Mouse (Mus musculus) kidney, embryonic 15.5 days (tissue): Measurements from ENCODE around the gene Mpnd. TPM values are rescaled to one million over a fixed set of nuclear protein-coding genes. Genes with fewer than 3 reads are reported as not detected.
A peak's percentile ranks its signal among the peaks of the same experiment; 100 is the strongest.

Source experiments
- ATAC-seq: fragments of 200-750 bp; cut with Nextera tagmentation; replicated peaks from 2 replicates; pipeline ENCODE4 v1.8.0; 2017; ENCODE audit warnings: moderate TSS enrichment; ENCODE audit not compliant: low FRiP score
- H3K27ac ChIP-seq: fragments of 300-500 bp; sonication (generic); 2 replicates; pipeline ENCODE4 v1.5.1; 2015; ENCODE audit warnings: mild to moderate bottlenecking, inconsistent platforms
- H3K27me3 ChIP-seq: fragments of 300-500 bp; sonication (generic); 2 replicates; pipeline ENCODE4 v1.6.1; 2015; ENCODE audit warnings: inconsistent platforms
- H3K36me3 ChIP-seq: fragments of 300-500 bp; sonication (generic); 2 replicates; pipeline ENCODE4 v1.6.1; 2015; ENCODE audit warnings: inconsistent platforms
- H3K4me1 ChIP-seq: fragments of 300-500 bp; sonication (generic); 2 replicates; pipeline ENCODE4 v1.6.1; 2015; ENCODE audit warnings: inconsistent platforms
- H3K4me2 ChIP-seq: fragments of 300-500 bp; sonication (generic); 2 replicates; pipeline ENCODE4 v1.6.1; 2015; ENCODE audit warnings: moderate library complexity, mild to moderate bottlenecking, inconsistent platforms
- H3K4me3 ChIP-seq: fragments of 300-500 bp; sonication (generic); replicated peaks from 2 replicates; pipeline ENCODE4 v1.5.1; 2015; ENCODE audit warnings: mild to moderate bottlenecking, inconsistent platforms
- H3K9ac ChIP-seq: fragments of 300-500 bp; sonication (generic); 2 replicates; pipeline ENCODE4 v1.6.1; 2015; ENCODE audit warnings: mild to moderate bottlenecking, inconsistent platforms
- H3K9me3 ChIP-seq: fragments of 300-500 bp; sonication (generic); replicated peaks from 2 replicates; pipeline ENCODE4 v1.6.1; 2016; ENCODE audit warnings: inconsistent platforms
- WGBS: fragments of 180-500 bp; shearing (Covaris S2); methylation state at CpG from one replicate; pipeline ENCODE4 v1.1.7; 2015; ENCODE audit warnings: mixed read lengths; 5-methylcytosine and 5-hydroxymethylcytosine counted together
- polyA plus RNA-seq: library from polyadenylated mRNA; unstranded; fragments of >200 nt; fragmentation: Nextera tagmentation; extraction: Ambion mirVana; gene quantifications from 2 replicates; pipeline ENCODE4 v1.2.1, GENCODE M21; 2015

Gene Mpnd
- polyA plus RNA-seq, 1 experiment from 2014 or later = 103 TPM

DNA sequence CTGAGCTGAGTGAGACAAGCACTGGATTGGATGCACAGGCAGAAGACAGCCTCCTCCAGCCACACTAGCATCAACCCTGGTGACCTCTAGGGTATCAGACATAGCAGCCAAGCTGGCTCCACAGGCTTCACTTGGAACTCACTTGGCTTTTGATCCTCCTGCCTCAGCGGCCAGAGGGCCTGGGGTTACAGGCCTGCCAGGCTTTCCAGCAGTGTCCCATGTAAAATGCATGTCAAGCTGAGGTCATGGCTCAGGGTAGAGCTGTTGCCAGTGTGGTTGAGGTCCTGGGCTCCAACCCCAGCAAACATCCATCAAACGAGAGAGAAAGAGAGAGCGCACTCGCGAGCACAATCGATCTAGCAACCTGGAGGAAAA lies 29.2 kb downstream of the Mpnd start:
- Histone ChIP-seq H3K36me3 (peaks cover 29% of the 10 kb centered on the region), H3K27ac (0 out of 2 replicates have a peak overlapping the region, but pooled peaks have one; percentile 19), H3K27me3 (no peaks in the 10 kb centered on the region), H3K9me3 (no peaks in the 10 kb centered on the region), H3K4me3 (peak overlapping the region; percentile 82), H3K4me1 (peaks cover 62% of the 10 kb centered on the region), H3K9ac (peak overlapping the region; percentile 95; the same call in 1 of the 2 replicates), H3K4me2 (peak overlapping the region; percentile 65)
- no peak for ATAC-seq
- 80% methylated on average over 6 of the region's 6 CpGs for WGBS

DNA sequence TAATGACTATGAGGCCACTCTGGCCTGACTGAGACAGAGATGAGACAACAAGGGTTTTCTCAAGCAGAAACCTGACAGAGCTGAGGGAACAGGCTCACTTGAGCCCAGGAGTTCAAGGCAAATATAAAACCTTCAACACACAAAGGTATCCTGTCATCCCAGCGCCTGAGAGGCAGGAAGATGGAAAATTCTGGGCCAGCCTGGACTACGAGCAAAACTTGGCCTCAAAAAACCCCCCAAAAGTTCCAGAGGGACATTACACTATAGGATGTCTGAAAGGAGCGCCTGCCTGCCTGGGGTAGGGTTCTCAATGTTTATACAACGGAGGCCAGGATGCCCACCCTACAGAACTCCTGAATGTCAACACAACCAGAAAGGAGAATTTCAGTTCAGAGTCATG lies 29.7 kb downstream of the Mpnd start:
- H3K9me3 ChIP-seq = no peaks in the 10 kb centered on the region
- peak overlapping the region; percentile 95; the same call in 1 of the 2 replicates for H3K9ac ChIP-seq
- ATAC-seq = no peak
- no peak overlapping the region for H3K27ac ChIP-seq
- H3K36me3 ChIP-seq = peaks cover 26% of the 10 kb centered on the region
- peak overlapping the region; percentile 82 for H3K4me3 ChIP-seq
- WGBS = 64% methylated on average over 4 of the region's 4 CpGs
- H3K4me2 ChIP-seq = peak overlapping the region; percentile 65
- H3K27me3 ChIP-seq = no peaks in the 10 kb centered on the region
- peaks cover 61% of the 10 kb centered on the region for H3K4me1 ChIP-seq

DNA sequence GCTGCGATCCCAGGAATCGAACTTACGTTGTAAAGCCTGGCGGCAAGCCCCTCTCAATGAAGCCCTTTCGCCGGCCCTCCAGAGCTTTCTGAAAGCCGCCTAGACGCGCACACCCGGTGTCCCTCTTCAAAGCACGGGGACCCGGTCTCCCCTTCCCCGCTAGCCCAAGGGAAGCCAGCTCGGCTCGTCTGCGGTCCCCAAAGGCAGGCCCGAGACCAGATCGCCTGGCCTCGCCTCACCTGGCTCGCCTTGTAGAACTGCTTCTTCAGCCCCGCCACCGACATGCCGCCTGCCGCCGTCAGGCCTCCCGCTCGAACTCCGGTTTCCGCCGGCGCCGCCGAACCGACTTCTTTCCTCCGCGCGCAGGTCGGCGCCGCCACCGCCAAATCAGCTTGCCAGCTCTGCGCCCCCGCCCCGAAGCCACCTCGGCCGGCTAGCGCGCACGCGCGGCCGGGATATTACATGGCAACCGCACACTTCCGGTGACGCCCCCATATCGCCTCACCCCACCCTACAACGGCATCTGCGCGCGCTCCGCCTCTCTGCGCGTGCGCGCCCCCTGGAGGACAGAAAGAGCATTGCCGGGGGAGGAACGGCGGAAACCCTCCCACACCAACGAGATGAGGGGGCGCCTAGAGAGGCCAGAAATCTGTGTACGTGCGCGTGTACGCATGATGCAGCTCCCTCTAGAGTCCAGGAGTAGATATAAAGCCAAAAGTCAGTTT lies 30.8 kb downstream of the Mpnd start, which contains the start of gene Sh3gl1:
TSS of gene Sh3gl1 (minus strand) at position 460 of the 725 bp plus-strand sequence.
- peak; percentile 92 for ATAC-seq
- H3K4me2 ChIP-seq = peak within 1 kb of the TSS; percentile 65
- H3K4me1 ChIP-seq = peaks cover 57% of the 10 kb centered on the region
- H3K9ac ChIP-seq = peak within 1 kb of the TSS; percentile 95
- WGBS = under 1% methylated on average over 74 of the region's 74 CpGs
- peaks cover 19% of the 10 kb centered on the region for H3K36me3 ChIP-seq
- H3K27me3 ChIP-seq = no peaks in the 10 kb centered on the region
- peak within 1 kb of the TSS; percentile 82 for H3K4me3 ChIP-seq
- H3K9me3 ChIP-seq = no peaks in the 10 kb centered on the region
- peak within 1 kb of the TSS; percentile 92 for H3K27ac ChIP-seq

DNA sequence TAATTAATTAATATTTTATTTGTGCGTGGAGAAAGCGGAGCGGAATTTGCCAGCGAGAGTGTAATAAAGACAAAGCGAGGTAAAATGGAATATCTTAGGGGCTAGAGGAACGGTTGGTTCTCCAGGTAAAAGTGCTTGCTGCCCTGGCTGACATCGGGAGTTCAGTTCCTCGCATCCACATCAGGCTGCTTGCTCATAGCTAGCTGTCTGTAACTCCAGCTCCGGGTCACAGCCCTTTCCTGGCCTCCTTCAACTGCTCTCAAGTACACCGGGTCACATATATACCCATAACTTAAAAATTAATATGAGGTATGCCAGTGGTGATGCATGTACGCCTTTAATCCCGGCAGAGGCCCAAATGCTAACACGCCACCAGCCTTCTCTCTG lies 31.4 kb downstream of the Mpnd start:
- peak; percentile 5; the same call in 1 of the 2 replicates for ATAC-seq
- H3K4me2 ChIP-seq = peak overlapping the region; percentile 65
- peak overlapping the region; percentile 37; the same call in 1 of the 2 replicates for H3K27ac ChIP-seq
- 34% methylated on average over 13 of the region's 13 CpGs for WGBS
- no peaks in the 10 kb centered on the region for H3K9me3 ChIP-seq
- no peaks in the 10 kb centered on the region for H3K27me3 ChIP-seq
- peak overlapping the region; percentile 82 for H3K4me3 ChIP-seq
- peak overlapping the region; percentile 36; the same call in 1 of the 2 replicates for H3K9ac ChIP-seq
- peaks cover 57% of the 10 kb centered on the region for H3K4me1 ChIP-seq
- peaks cover 19% of the 10 kb centered on the region for H3K36me3 ChIP-seq

DNA sequence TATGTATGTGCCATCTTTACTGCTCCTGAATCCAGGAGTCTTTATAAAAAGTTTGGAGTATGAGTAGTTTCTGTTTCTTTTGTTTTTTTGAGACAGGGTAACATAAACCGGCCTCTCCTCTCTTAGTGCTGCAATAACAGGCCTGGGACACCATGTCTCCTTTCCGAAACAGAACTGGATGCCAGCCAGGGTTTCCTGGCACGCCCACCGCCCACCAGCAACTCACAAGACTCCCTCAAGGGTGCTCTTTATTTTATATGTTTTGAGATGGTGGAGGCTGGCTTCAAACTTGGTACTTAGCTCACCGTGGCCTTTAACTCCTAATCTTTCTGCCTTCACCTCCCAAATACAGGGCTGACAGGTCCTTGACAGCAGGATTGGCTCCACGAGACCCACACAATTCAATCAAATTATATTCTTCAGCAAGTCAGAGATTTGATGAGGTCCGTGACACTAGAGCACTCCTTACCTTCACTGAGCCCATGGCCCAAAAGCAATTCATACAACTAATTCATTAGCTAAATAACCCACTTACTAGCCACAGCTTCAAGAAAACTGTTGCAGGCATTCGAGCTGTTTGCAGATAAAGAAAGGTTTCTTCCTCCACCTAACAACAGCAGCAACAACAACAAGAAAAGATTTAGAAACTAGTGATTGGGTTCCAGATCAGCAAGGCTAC lies 33.2 kb downstream of the Mpnd start:
- peaks cover 19% of the 10 kb centered on the region for H3K36me3 ChIP-seq
- peaks cover 40% of the 10 kb centered on the region for H3K4me1 ChIP-seq
- 85% methylated on average over 8 of the region's 8 CpGs for WGBS
- no peak overlapping the region for H3K4me3 ChIP-seq
- H3K27me3 ChIP-seq = no peaks in the 10 kb centered on the region
- no peaks in the 10 kb centered on the region for H3K9me3 ChIP-seq
- no peak for ATAC-seq
- H3K4me2 ChIP-seq = no peak overlapping the region
- no peak overlapping the region for H3K9ac ChIP-seq
- H3K27ac ChIP-seq = no peak overlapping the region

DNA sequence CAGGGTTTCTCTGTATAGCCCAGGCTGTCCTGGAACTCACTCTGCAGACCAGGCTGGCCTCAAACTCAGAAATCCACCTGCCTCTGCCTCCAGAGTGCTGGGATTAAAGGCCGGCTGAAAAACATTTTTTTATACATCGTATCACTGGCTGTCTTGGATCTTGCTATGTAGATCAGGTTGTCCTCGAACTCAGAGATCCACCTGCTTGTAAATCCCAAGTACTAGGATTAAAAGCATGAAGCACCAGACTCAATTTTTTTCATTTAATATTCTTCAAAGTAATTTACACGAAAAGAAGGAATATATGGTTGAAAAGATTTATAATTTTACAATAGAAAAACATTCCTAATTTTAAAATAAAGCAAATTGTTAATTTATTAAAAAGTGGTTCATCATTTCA lies 33.8 kb downstream of the Mpnd start:
- H3K4me3 ChIP-seq = peak overlapping the region; percentile 73
- peak overlapping the region; percentile 47; the same call in 1 of the 2 replicates for H3K9ac ChIP-seq
- no peaks in the 10 kb centered on the region for H3K9me3 ChIP-seq
- peaks cover 34% of the 10 kb centered on the region for H3K4me1 ChIP-seq
- peak overlapping the region; percentile 87; the same call in 1 of the 2 replicates for H3K27ac ChIP-seq
- WGBS = 79% methylated on average over 4 of the region's 4 CpGs
- H3K27me3 ChIP-seq = no peaks in the 10 kb centered on the region
- H3K4me2 ChIP-seq = peak overlapping the region; percentile 62
- ATAC-seq = no peak
- H3K36me3 ChIP-seq = peaks cover 19% of the 10 kb centered on the region

DNA sequence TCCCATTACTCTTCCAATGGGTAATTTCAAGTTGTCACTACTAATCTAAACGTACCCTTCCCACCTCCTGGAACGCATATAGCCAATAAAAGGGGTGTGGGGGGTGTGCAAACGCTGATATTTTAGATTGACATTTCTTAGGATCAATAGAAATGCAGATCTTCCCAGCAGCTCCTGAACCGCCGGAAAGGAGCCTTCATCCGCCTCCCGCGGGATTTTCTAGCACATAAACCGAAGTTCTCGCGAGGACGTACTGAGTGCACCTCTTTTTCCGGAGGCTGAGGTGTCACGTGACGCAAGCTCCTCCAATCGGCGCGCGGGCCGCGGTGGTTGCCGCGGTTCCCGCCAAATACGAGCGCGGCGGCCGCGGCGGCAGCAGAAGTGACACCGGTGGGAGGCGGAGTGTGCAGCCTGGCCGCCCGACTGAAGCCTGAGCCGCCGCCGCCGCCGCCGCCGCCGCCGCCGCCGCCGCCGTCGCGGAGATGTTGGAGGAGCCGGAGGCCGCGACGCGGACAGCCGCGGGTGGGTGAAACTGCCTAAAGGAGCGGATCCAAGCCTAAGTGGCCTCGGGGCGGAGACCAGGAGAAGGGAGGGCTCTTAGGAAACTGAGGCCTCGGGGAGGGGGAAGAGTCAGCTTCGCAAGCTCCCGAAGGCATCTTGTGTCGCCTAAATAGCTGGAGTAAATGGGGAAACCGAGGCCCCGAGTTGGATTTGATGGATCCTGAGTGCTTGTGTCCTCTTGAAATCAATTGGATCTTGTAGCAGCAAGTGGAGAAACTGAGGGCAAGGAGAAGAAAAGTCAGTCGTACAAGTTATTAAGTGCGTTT lies 34.7 kb downstream of the Mpnd start, which contains the start of gene Chaf1a:
TSS of gene Chaf1a (plus strand) at position 410 of the 827 bp plus-strand sequence.
- peaks cover 23% of the 10 kb centered on the region for H3K36me3 ChIP-seq
- H3K27me3 ChIP-seq = no peaks in the 10 kb centered on the region
- no peaks in the 10 kb centered on the region for H3K9me3 ChIP-seq
- peak; percentile 83 for ATAC-seq
- H3K4me3 ChIP-seq = peak within 1 kb of the TSS; percentile 73
- peak within 1 kb of the TSS; percentile 62 for H3K4me2 ChIP-seq
- peak within 1 kb of the TSS; percentile 87 for H3K27ac ChIP-seq
- WGBS = under 1% methylated on average over 68 of the region's 68 CpGs
- H3K9ac ChIP-seq = peak within 1 kb of the TSS; percentile 78
- H3K4me1 ChIP-seq = peaks cover 25% of the 10 kb centered on the region

DNA sequence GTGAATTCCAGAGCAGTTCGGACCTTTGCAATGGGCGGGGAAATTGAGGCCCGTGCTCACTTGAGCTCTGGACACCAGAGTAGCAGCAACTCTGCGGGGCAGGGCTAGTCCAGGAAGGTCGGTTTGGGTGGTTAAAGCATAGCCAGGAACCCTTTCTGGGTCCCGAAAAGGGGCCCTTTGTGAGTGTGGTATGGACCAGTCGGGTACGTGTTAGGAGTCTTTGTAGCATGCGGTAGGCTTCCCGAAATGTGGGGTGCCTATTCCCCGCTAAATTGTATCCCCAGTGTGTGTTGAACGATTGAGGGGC lies 35.3 kb downstream of the Mpnd start:
- Histone ChIP-seq H3K27ac (peak overlapping the region; percentile 87), H3K27me3 (no peaks in the 10 kb centered on the region), H3K9me3 (no peaks in the 10 kb centered on the region), H3K4me1 (peaks cover 20% of the 10 kb centered on the region), H3K9ac (peak overlapping the region; percentile 78), H3K4me2 (peak overlapping the region; percentile 62), H3K36me3 (peaks cover 29% of the 10 kb centered on the region), H3K4me3 (peak overlapping the region; percentile 73)
- no peak for ATAC-seq
- WGBS = under 1% methylated on average over 12 of the region's 12 CpGs

DNA sequence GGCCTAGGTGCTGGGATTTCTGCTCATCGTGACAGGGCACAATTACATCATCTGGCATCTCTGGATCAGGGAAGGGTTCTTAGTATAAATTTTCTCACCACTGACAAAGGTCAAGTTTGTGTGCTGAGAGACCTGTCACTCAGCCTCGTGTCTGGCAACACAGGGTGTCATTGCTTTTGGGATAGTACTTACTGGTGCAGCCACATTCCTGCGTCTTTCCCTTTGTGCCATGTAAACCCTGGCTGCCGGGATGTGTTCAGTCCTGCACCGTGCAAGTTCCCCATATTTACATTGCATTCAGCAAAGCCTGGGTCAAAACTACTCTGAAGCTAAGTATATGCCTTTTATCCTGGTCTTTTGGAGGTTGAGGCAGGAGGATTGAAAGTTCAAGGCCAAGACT lies 45.9 kb downstream of the Mpnd start:
- Histone ChIP-seq H3K9ac (no peak overlapping the region), H3K27me3 (no peaks in the 10 kb centered on the region), H3K9me3 (no peaks in the 10 kb centered on the region), H3K4me3 (no peak overlapping the region), H3K27ac (no peak overlapping the region), H3K36me3 (peaks cover 92% of the 10 kb centered on the region), H3K4me1 (no peaks in the 10 kb centered on the region), H3K4me2 (no peak overlapping the region)
- WGBS = 88% methylated on average over 5 of the region's 5 CpGs
- no peak for ATAC-seq

DNA sequence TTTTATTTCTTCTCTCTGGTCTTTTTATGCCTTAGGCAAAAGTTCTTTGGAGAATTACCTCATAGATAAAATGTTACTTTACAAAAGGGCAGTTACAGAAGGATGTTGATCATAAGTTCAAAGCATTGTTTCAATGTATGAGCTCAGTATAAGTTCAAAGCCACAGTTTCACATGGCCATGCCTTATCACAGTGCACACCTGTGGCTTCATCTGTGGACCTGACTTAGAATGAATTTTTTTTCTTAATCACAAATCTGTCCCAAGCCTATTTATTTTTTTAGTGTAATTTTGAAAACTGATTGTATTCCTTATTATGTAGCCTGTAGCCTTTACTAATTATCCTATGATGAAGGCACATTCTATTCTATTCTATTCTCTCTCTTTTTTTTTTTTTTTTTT lies 49.4 kb downstream of the Mpnd start:
- no peak overlapping the region for H3K9ac ChIP-seq

DNA sequence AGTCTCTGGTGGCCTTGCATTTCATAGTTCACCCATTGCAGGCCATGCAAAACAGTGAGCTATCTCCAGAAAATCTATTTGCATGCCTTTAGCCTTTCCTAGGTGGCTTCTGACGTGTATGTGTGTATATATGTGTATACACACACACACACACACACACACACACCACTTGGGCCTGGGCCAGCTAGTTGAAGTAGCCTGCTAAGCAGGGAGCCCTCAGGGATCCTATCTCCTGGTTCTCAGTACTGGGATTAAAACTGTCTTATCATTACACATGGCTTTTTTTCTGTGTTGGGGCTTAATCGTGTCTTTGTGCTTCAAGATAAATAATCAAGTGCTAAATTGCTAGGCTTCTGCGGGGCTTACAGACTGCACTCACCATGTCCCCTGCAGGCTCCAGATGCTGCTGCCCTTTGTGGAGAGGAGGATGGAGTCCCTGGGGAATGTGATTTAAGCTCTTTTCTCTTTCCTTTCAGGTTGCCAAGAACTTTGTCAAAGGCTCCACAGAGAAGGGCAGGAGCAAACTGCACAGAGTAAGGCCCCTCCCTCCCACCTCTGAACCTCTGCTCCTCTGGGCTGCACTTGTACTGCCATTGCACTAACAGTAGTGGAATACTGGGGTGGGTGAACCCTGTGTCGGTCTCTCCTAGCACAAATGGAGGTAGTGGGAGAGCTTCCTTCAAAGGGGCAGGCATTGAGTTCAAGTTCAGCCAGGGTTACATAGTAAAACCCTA lies 50.6 kb downstream of the Mpnd start:
- no peaks in the 10 kb centered on the region for H3K27me3 ChIP-seq
- H3K4me3 ChIP-seq = no peak overlapping the region
- H3K4me1 ChIP-seq = no peaks in the 10 kb centered on the region
- no peaks in the 10 kb centered on the region for H3K9me3 ChIP-seq
- ATAC-seq = no peak
- no peak overlapping the region for H3K27ac ChIP-seq
- H3K4me2 ChIP-seq = no peak overlapping the region
- peaks cover 94% of the 10 kb centered on the region for H3K36me3 ChIP-seq
- 74% methylated on average over 4 of the region's 4 CpGs for WGBS
- H3K9ac ChIP-seq = no peak overlapping the region

More for the DNA sequence above, 49.4 kb downstream of the Mpnd start:
- no peaks in the 10 kb centered on the region for H3K4me1 ChIP-seq
- H3K9me3 ChIP-seq = no peaks in the 10 kb centered on the region
- no peak overlapping the region for H3K4me2 ChIP-seq
- no peak overlapping the region for H3K27ac ChIP-seq
- H3K4me3 ChIP-seq = no peak overlapping the region
- peaks cover 92% of the 10 kb centered on the region for H3K36me3 ChIP-seq
- ATAC-seq = no peak
- no peaks in the 10 kb centered on the region for H3K27me3 ChIP-seq
